Mouse (Mus musculus) heart, postnatal 14 days (tissue): ENCODE results near the gene Usp3. TPM values are rescaled to one million over a fixed set of nuclear protein-coding genes. Genes with fewer than 3 reads are reported as not detected.
A peak's percentile ranks its signal among the peaks of the same experiment; 100 is the strongest.

ENCODE experiments used
- DNase-seq, 2 experiments: peaks; one replicate each; pipeline ENCODE4 v3.0.0; 2021 to 2022
- intact Hi-C: fragments of 180-260 bp; cut with DNase I; formaldehyde crosslinking; loops from one replicate; pipeline ENCODE4 v1.15.1; 2025
- total RNA-seq, 2 experiments: library from RNA; stranded (reverse); gene quantifications; 2 replicates each; pipeline ENCODE4 v1.2.3; 2021

Gene Usp3
- total RNA-seq, 2 experiments from 2014 or later = 29.5 to 29.7 TPM

DNA sequence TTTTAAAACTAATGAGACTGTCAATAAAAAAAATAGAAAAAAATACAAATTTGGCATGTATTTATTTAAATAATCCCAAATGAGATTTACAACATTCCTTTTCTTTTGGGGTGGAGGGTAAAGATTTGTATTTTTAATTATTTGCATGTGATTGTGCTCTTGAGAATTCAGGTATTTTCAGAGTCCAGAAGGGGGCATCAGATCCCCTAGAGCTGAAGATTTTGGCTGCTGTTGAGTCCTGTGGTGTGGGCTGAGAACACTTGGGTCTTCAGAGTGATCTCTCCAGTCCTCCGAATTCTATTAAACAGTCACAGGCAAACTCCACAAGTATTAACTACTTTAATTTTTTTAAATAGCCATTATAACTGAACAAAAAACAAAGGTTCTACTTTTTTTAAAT lies 9.7 kb downstream of the Usp3 start:
- intact Hi-C loops = no loop called here
- no peak for DNase-seq

DNA sequence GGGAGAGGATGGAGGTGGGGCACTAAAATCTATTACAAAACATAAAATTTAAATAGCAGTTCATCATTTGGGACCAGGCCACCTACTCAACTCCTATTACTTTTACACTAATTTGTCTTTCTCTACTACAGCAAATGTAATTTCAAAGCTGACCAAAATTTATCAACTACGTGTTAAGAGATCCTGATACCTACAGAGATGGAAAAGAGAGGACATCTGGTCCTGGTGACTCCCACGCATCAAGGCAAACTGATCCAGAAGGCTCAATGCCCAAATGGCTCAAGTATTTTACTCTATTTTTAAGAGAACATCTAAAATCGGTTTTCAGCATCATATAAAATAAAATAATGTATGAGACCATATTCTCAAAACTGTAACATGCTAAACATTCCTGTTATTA lies 11.2 kb downstream of the Usp3 start:
- DNase-seq = no peak
- intact Hi-C loops = no loop called here

DNA sequence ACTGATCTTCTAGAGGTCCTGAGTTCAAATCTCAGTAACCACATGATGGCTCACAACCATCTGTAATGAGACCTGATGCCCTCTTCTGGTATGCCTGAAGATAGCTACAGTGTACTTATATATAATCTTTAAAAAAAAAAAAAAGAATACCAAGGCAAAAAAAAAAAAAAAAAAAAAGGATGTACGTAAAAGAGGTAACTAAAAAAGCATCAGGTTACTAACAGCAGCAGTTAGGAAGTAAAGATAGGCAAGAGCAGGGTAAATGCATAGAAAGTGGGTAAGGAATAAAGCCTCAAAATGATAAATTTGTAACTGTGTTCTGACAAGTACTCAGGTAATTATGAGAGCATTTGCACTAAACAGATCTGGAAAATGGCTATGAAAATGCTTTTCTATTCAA lies 12.2 kb downstream of the Usp3 start:
- intact Hi-C loops = no loop called here
- DNase-seq = no peak

DNA sequence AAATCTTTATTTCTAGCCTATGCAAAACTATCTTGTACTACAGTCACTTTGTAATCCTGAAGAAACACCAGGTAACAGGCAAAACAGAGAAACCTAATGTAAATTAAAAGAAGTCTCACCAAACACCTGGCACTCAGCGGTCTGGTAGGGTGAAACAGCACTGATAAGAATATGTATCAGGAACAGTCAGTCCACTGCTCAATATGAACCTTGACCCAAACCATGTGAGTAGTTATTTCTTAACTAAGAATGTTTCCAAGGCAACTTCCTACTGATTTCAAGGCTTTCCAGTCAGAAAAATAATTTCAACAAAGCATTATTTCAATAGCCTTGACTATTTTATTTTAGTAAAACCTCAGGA lies 17.1 kb downstream of the Usp3 start:
- no peak for DNase-seq
- intact Hi-C loops = no loop called here

DNA sequence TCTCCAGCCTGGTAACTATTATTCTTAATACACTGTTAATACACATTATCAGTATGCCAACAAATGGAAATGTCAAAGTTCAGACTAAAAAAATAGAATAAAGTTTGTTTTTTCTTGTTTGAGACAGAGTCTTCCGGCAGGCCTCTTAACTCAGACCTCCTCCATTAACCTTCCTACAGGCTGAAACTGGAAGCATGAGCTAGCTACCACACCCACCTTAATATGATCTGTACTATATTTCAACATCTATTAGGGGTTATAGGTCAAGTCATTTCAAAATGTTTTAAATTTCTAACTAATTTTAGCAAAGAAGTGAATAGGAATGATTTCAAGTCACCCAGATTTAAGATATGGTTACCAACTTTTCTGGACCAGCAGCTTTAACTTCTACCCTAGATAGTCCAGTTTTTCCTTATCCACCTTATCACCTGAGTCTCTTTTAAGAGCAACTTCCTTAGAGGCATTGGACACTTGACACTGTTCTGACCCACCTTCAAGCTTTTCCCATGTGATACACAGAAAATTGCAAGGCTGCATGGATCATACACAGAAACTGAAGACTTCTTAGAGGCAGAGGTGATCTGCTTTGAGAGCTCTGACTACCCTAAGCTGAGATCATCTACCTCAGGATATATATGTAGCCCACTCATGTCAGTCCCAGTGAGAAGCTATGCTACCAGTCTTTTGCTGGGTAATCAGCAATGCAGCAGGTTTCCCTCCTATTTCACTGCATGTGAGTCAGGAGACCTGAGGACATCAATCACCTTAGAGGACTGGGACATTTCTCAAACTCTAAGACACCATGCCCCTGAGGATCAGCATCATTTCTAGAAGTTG lies 17.7 kb downstream of the Usp3 start:
- DNase-seq = no peak
- intact Hi-C loops = no loop called here

DNA sequence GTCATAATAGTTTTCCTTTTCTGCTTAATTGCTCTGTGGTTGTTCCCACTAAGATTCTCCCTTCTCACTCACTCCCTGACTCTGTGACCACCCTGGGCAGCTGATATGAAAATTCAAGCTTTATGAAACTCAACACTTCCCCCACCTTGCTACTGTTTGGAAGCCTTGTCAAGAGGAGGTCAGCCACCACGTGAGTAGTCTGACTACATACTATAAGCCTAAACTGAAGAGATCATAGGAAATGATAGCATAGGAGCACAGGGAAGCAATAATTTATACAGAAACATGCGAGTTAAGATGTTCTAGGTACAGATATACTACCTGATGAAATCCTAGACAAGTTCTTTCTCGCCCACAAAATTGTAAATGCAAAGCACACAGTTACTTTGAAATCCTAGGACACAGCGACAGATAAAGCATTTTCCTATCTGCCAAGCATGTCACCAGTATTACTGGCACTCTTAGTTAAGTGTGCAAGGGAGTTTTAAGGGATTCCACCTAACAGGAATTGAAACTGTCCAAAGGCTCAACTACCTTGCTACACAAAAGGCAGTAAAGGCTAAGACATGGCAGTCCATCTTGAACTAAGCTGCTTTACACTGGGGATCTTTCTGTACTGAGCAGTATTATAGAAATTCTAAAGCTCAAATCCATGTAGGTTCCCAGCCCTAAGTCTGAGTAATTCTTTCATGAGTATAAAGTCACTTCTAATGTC lies 20.8 kb downstream of the Usp3 start:
- intact Hi-C loops = no loop called here

DNA sequence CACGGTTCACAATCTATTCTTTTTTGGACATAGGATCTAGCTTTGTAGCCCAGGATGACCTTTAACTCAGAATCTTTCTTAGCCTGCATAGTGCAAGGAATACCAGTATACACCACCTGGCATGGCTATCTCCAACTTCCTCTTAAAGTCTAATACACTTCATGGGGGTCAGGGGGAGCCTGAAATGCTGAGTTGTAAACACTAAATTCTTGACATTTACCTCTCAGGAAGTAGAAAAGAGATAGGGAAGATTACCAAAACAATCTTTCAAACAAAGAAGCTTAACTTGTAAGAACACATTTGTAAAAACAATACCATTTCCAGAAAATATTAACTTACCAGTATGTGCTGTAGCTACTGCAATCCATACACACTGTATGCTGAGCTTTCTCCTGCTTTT lies 30.7 kb downstream of the Usp3 start:
- intact Hi-C loops = no loop called here
- DNase-seq = no peak

More for the DNA sequence above, 20.8 kb downstream of the Usp3 start:
- DNase-seq = no peak

DNA sequence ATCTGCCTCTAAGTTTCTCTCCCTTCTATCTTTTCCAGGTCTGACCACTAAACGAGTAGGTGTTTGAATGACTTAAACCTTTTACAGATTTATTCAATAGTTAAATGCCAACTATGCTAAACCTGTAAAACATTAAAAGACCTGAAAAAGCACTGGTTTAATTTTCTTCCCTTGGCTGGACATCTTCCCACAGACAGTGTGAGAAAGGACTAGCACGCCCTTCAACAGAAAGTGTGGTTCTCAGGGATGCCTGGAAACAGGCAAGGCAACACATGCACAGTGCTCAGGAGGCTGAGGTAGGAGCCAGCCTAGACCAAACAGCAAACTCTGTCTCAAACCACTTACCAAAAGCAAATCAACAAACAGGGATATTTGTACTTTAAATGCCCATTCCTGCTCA lies 31.4 kb downstream of the Usp3 start:
- no peak for DNase-seq
- intact Hi-C loops = no loop called here

DNA sequence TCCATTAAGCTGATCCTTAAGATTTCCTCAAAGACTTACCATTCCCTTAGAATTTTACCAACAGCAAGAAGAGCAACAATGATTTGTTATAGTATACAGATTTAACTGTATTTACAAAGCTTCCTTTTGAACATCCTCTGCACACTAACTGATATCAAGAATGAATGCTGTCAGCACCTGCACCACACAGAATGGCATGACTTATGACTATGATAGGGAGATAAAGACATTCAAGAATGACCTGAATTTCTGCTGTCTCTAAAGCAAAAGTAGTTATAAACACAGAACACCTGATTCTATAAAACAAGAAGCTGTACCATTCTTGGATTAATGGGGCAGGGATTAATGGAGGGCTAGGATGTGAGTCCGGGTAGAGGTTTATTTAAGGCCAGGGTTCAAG lies 32.2 kb downstream of the Usp3 start:
- intact Hi-C loops = no loop called here
- DNase-seq = no peak

DNA sequence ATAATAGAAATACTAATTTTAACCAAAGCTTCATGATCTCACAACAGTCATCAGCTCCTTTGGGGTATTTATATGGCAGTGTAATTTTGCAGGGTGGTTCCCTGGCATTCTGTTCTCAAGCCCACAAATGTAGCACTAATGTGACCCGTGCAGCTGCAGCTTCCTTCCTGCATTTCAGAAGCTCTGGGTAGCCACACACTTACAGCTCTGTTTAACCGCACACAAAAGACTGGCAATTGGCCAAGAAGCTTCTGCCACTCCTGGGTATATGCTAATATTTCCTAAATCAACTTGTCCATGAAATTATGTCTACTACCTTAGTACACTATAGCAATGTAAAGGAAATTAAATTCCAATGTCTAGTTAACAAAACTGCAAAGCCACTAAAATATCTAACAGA lies 32.6 kb downstream of the Usp3 start:
- peak; percentile 13 to 28 for DNase-seq
- intact Hi-C loops = no loop called here

DNA sequence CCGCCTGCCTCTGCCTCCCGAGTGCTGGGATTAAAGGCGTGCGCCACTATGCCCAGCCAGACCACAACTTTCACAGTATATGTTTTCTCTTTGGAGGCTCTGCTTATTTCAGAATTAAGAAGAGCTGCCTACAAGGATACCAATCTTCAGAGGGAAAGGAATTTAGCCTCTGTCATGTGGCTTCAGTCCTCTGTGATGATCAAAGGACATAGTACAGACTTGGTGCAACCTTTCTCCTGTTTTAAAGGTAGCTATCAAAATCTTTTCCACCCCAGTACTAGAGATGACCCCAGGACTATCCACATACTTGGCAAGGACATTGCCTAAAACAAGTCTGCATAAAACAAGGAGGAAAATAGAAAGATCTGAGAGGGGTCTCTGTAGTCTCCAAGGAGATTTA lies 34.0 kb downstream of the Usp3 start:
- no peak for DNase-seq

DNA sequence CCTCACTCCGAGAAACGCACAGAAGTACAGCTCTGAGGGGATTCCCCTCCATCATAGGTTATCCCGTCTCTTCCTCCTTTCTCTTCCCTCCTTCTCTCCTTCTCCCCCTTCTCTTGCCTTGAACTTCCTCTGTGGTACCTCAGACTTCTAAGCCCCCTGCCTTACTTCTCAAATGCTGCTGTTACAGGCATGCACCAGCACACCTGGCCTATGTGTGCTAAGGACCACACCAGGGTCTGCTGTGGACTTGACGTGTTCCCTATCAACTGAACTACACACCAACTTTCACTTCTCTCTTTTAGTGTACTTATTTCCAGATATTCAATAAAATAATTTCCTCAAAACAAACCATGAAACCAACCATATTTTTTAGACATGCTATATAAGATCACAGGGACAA lies 50.2 kb downstream of the Usp3 start:
- intact Hi-C loops = no loop called here
- no peak for DNase-seq

More for the DNA sequence above, 34.0 kb downstream of the Usp3 start:
- intact Hi-C loops = no loop called here

DNA sequence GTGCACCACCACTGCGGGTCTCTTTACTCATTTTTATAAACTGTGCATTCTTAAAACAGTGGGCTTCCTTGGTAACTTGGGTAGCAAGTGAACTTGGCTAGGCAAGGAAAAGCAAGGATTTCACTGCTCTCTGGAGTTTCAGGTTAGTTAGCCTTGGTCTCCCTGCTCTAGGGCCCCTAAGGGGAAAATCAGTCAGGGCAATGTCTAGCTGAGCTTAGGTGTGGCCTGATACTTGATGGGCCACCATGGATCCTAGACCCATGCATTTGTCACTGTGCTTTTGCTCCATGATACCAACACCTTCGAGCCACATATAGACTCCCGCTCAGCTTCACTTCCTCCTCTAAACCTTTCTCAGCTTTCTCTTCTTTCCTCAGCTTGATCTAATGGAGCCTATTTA lies 71.3 kb downstream of the Usp3 start:
- no peak for DNase-seq
- intact Hi-C loops = no loop called here

DNA sequence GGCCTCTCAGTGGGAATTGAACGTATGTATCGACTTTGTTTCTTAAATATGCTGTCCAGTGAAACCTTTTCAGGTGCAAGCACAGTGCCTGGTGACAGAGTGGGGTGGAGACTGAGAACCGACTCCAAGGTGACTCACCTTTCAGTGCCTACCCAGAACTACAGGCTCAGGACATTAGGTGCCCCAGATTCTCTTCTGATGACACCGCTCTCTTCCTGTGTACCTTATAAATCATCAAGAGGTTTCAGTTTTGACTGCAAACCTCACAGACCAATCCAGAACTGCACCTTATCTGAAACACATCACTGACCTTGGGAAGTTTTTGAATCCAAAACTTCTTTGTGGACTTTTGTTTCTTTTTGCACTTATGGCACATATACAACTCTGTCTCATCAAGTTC lies 72.6 kb downstream of the Usp3 start:
- intact Hi-C loops = no loop called here

DNA sequence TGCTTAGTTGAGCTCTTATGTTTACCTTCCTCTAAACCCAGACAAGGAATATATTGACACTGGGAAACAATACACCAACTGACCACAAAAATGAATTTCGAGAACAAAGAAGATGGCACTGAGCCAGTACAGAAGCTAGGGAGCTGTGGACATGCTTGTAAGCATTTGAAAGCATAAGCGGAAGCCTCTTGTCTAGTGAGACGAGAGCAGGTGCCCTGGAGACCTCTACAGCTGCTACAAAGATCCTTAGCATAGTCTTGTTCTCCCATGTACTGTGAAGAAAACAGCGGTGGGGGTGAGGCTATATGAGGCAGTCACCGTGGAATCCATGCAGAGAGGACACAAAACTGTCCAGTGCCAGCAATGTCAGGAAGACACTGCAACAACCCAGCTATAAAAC lies 74.0 kb downstream of the Usp3 start:
- DNase-seq = no peak
- intact Hi-C loops = loop anchor here (10.0 kb wide), 1 partner anchor 306 kb away; no protein-coding TSS in a partner anchor

More for the DNA sequence above, 72.6 kb downstream of the Usp3 start:
- no peak for DNase-seq

DNA sequence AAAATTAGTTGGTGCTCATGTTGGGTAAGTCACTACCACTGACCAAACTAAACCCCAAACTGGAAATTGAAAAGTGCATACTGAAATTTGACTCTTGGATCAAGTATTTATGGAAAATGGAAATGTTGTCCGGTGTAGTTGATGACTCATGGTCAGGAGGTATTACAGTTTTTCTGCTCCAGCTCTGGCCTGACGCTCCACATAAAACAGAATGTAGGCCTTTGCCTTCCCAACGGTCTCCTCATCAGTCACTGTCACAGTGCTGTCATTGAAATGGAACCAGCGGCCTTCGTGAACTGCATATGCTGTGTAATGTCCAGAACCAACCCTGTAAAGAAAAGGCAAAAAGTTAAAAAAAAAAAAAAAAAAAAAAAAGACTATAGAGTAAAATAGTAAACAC lies 74.7 kb downstream of the Usp3 start:
- DNase-seq = no peak
- intact Hi-C loops = loop anchor here (10.0 kb wide), 1 partner anchor 307 kb away; no protein-coding TSS in a partner anchor

DNA sequence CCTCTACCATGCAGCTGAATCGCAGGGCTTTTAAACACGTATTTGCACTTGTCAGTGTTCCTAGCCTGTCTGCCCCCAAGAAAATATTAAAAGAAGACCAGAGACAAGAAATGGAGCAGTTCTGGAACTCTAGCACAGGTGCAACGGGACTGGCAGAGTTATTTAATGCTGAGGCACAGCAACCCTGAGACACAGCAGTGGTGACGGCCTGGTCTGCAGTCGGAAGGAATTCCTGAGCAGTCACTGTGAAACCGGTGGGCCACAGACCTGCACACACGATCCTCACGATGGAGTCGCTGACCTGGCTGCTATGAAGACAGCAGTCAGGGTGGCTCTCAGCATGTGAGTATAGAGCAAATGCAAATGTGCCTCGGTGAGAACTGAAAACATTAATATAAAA lies 75.2 kb downstream of the Usp3 start:
- intact Hi-C loops = loop anchor here (10.0 kb wide), 1 partner anchor 307 kb away; no protein-coding TSS in a partner anchor
- DNase-seq = no peak

DNA sequence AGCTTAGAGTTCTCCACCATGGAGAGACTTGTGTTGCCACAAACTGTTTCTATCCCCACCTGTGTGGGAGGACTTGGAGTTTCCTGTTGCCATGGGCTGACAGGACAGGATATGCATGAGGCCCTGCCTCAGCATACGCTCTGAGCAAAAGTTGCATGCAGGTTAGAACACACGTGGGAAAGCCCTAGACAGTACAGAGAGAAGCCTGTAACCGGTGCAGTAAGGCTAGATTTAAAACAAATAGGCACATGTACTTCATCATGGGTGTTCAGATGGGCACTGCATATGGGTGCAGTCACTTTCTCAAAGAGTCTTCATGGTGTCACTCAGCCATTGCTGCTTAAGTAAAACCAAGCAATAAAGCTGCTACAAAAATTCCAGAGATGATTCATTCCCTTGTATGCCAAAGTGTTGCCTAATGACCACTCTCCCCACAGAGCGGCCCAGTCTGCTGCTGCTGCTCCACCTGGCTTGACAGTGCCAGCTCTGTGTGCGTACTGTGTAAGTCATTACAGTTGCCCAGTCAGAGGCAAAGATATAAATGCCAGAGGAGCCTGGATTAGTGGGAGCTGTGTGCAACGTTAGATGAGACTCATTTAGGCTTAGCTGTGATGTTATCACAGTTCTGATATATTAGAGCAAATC lies 76.5 kb downstream of the Usp3 start:
- intact Hi-C loops = loop anchor here (10.0 kb wide), 1 partner anchor 308 kb away; no protein-coding TSS in a partner anchor
- DNase-seq = no peak

DNA sequence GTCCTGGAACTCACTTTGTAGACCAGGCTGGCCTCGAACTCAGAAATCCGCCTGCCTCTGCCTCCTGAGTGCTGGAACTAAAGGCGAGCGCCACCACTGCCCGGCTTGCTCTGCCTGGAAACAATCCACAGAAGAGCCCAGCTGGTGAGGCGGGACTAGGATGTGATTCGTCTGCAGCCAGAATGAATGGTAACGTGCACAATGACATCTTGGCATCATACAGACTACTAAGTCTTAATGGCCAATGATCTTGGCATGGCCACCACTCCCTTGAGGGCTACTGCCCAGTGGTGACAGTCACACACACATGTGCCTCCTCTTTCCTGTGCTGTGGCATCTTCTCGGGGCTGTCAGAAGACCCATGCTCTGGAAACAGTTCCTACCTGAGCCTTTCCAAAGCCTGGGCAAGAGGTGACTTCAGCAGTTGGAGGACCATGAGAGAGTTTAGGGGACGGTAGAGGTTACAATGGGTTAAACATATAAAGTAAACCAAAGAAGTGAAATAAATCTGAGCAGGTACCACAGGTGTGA lies 77.2 kb downstream of the Usp3 start:
- intact Hi-C loops = loop anchor here (2.0 to 10.0 kb wide), 2 partner anchors 77 to 309 kb away; partner anchors contain the start of gene Usp3
- DNase-seq = no peak

DNA sequence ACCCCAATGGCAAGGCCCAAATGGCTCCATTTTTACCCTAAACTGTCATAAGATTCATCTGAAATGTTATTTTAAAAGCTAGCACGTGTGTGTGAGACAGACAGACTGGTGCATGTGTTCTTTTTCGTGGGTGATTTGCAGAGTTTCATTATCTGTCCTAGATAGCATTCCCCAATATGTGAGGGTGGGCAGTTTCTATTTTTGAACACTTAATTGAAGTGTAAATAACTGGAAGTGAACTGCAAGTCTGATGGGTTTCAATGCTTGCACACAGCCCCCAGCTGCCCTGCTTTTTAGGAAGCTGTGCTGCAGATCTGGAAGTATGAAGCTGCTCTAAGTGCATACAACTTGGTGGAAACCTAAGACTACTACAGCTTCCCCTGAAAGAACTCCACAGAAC lies 77.8 kb downstream of the Usp3 start:
- no peak for DNase-seq
- intact Hi-C loops = loop anchor here (2.0 to 10.0 kb wide), 2 partner anchors 78 to 310 kb away; partner anchors contain the start of gene Usp3

DNA sequence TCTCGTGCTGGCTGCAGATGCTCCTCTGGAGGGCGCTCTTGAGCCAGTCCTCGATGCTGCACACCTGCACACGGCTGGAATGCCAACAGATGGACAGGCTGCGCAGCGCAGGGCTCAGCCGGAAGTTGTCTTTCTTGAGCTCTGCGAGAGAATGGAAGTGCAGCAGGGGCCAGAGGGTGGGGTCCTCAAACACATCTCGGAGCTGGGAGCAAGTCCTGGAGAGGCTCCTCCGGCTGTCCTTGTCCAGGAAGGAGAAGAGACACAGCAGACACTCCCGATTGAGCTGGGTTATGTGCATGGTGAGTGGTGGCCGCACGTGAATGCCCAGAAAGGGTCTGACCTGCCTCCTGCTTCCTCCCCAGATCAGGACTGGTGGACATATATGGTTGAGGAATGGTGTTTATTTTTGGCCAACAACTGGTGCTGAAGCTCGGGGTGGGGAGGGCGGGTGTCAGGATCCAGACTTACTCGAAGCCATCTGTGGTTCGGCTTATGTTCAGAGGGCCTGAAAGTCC lies 78.6 kb downstream of the Usp3 start, which contains the start of gene Fbxl22:
Gene Fbxl22, minus strand, starts transcription at position 338 of the 515 bp plus-strand sequence.
- intact Hi-C loops = loop anchor here (2.0 to 10.0 kb wide), 4 partner anchors 78 to 310 kb away; partner anchors contain the start of gene Usp3
- DNase-seq = peak; percentile 62 to 71
